In genomic region chr15:3725214-3725613, GRCm38 (mm10) we compare ENCODE assay signal across 17 mouse cellular contexts.
DNase-seq lines count a peak whose midpoint lies in the region; TF ChIP-seq lines count a peak whose summit lies in the region.
"Had no signal": no experiment of that assay in that cellular context is flagged by ENCODE, and none has a peak within 500 bp of the region (broad histone marks: within the 10 kb centered on the region; RNA-seq: fewer than 3 reads in every experiment).

No protein-coding gene starts in this region.

- no peaks in the 10 kb centered on the region for H3K79me2 ChIP-seq in liver, adult 2 months (ENCODE audit: control insufficient read depth, insufficient read depth, low read length)
- no peaks in the 10 kb centered on the region for H3K79me2 ChIP-seq in myocyte (ENCODE audit: control insufficient read depth, insufficient read depth)

- H3ac ChIP-seq in myocyte (ENCODE audit: control insufficient read depth, insufficient read length), result no peak overlapping the region

- intact Hi-C loops in gastrocnemius, adult 2 months (cut with DNase I), result no loop called here

- H3K27ac ChIP-seq in gastrocnemius, adult 2 months, result no peak overlapping the region
- H3K27ac ChIP-seq in liver, adult 2 months (replicated peaks; ENCODE audit: insufficient read depth, low read depth, low read length), result no peak overlapping the region
- H3K27ac ChIP-seq: heart, embryonic 15.5 days; hindbrain, postnatal 0 days; liver, embryonic 15.5 days had no signal

- no peak for TF ChIP-seq CTCF in gastrocnemius, adult 2 months (IDR thresholded peaks at IDR 0.05)
- TF ChIP-seq CTCF in liver, adult 2 months (IDR thresholded peaks at IDR 0.05; ENCODE audit: low read depth, low read length), result no peak

- H3K4me1 ChIP-seq in liver, adult 2 months (ENCODE audit: control insufficient read depth, insufficient read depth, low read length), result peaks cover 5% of the 10 kb centered on the region; the same call in 1 of the 2 replicates
- H3K4me1 ChIP-seq: heart, embryonic 15.5 days; liver, embryonic 15.5 days; megakaryocyte, embryonic 14.5 days had no signal

- no peaks in the 10 kb centered on the region for H3K36me3 ChIP-seq in liver, adult 2 months (ENCODE audit: control insufficient read depth, insufficient read depth, low read length)
- no peaks in the 10 kb centered on the region for H3K36me3 ChIP-seq in myocyte (ENCODE audit: control insufficient read depth, insufficient read depth)
- H3K36me3 ChIP-seq: heart, embryonic 15.5 days; liver, embryonic 15.5 days had no signal

- no peak overlapping the region for H3K9ac ChIP-seq in liver, adult 2 months (ENCODE audit: low read depth, low read length)
- H3K9ac ChIP-seq: forebrain, postnatal 0 days; heart, embryonic 15.5 days; liver, embryonic 15.5 days had no signal

- H3K4me2 ChIP-seq in myocyte (ENCODE audit: low read depth), result peak overlapping the region; percentile 30
- H3K4me2 ChIP-seq: heart, embryonic 15.5 days; liver, embryonic 15.5 days had no signal

- no peak overlapping the region for H3K4me3 ChIP-seq in gastrocnemius, adult 2 months
- H3K4me3 ChIP-seq in liver, adult 2 months (ENCODE audit: insufficient read depth, low read depth, low read length), result no peak overlapping the region
- no peak overlapping the region for H3K4me3 ChIP-seq in myocyte
- H3K4me3 ChIP-seq: heart, embryonic 15.5 days; liver, embryonic 15.5 days; megakaryocyte, embryonic 14.5 days had no signal

- TF ChIP-seq POLR2A in liver, adult 2 months (IDR thresholded peaks at IDR 0.05; ENCODE audit: extremely low read depth, insufficient read depth, low read length), result no peak
- TF ChIP-seq POLR2A in myocyte (IDR thresholded peaks at IDR 0.05; ENCODE audit: insufficient read length, low read depth), result no peak

- WGBS in liver, adult 2 months, result 78% methylated on average over 3 of the region's 3 CpGs

- DNase-seq in gastrocnemius, adult 2 months, result peak; percentile 28
- DNase-seq in gastrocnemius, postnatal 4 days (ENCODE audit: low spot score in 2 of 2), result no peak
- peak; percentile 34 for DNase-seq in liver, adult 2 months (ENCODE audit: extremely low read depth, low read depth, low spot score)
- DNase-seq in liver, result no peak
- peak; percentile 71 to 79 for DNase-seq in heart, adult 9 months (ENCODE audit: low spot score in 2 of 2)
- no peak for DNase-seq in layer of hippocampus, postnatal 14 days (ENCODE audit: low spot score in 2 of 2)
- no peak for DNase-seq in spleen, adult 12 weeks (ENCODE audit: low spot score)
- DNase-seq: cerebellum, adult 11-12 months; forebrain, postnatal 0 days; left cerebral cortex, postnatal 4 days; right cerebral cortex, postnatal 14 days; thymus, adult 2 months had no signal

- H3K27me3 ChIP-seq in liver, adult 2 months (ENCODE audit: control insufficient read depth, insufficient read depth, low read length), result no peaks in the 10 kb centered on the region
- no peaks in the 10 kb centered on the region for H3K27me3 ChIP-seq in myocyte (ENCODE audit: control insufficient read depth, insufficient read depth, insufficient read length)
- H3K27me3 ChIP-seq: heart, embryonic 15.5 days; liver, embryonic 15.5 days; megakaryocyte, embryonic 14.5 days had no signal

TF ChIP-seq in myocyte, 11 proteins besides CTCF, POLR2A, EP300 and RAD21:
- TF ChIP-seq SRF (IDR thresholded peaks at IDR 0.05; ENCODE audit: control insufficient read depth, insufficient read length, low read depth), result no peak
- no peak for TF ChIP-seq USF1 (IDR thresholded peaks at IDR 0.05; ENCODE audit: low read depth)
- no peak for TF ChIP-seq TCF3 (IDR thresholded peaks at IDR 0.05; ENCODE audit: insufficient read length, low read depth)
- TF ChIP-seq MYOD1 (IDR thresholded peaks at IDR 0.05; ENCODE audit: control insufficient read depth in 1 of 3, insufficient read length in 2 of 3, low read depth in 2 of 3), result peak in 2 of 3 experiments; percentile 18 to 33
- no peak for TF ChIP-seq REST (IDR thresholded peaks at IDR 0.05; ENCODE audit: insufficient read depth, insufficient read length)
- TF ChIP-seq TCF12 (IDR thresholded peaks at IDR 0.05; ENCODE audit: insufficient read depth, poor library complexity, severe bottlenecking), result peak; percentile 2
- no peak for TF ChIP-seq MAX (IDR thresholded peaks at IDR 0.05; ENCODE audit: low read depth)
- no peak for TF ChIP-seq POLR2AphosphoS2 (IDR thresholded peaks at IDR 0.05; ENCODE audit: insufficient read length, low read depth)
- no peak for TF ChIP-seq E2F4 (IDR thresholded peaks at IDR 0.05; ENCODE audit: insufficient read depth)
- TF ChIP-seq MYOG (IDR thresholded peaks at IDR 0.05; ENCODE audit: control insufficient read depth in 1 of 3, insufficient read depth in 1 of 3, insufficient read length in 2 of 3, low read depth in 2 of 3), result peak in 1 of 3 experiments; percentile 60
- TF ChIP-seq CEBPB (IDR thresholded peaks at IDR 0.05; ENCODE audit: insufficient read depth, poor library complexity, severe bottlenecking), result peak; percentile 97

Comparison
In these comparisons a context has a peak if more than half of its experiments do, and no peak if none do; other contexts are left out.
1. DNase-seq: peak in gastrocnemius, adult 2 months (single experiment), liver, adult 2 months (single experiment) and heart, adult 9 months (2 of 2); none in gastrocnemius, postnatal 4 days (0 of 2), liver (single experiment), layer of hippocampus, postnatal 14 days (0 of 2) and spleen, adult 12 weeks (single experiment).